Mouse (Mus musculus): Measurements from ENCODE around the gene Agbl1. TPM values are rescaled to one million over a fixed set of nuclear protein-coding genes. Genes with fewer than 3 reads are reported as not detected.

Agbl1 gene
- total and polyA plus RNA-seq, 3 experiments: not detected

DNA sequence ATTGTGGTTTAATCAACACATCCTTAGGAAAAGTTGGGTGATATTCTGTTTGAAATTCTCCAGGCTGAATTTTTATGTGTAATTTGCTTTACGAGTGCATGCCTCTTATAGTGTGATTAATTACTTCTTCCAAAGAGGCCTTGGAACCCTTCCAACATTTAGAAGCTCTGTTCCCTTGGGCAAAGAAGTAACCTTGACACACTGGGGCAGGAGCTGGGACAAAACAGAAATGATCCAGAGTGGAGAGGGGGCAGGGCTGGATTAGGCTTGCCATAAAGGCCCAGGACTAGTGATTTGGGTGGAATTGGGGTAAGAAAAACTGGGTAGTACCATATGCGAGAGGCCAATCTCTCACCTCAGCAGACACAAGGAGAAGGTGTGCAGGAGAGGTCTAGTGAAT, 316.8 kb downstream of the Agbl1 start:
- no peak for ATAC-seq (ENCODE audit: extremely low read depth, insufficient number of reproducible peaks, low FRiP score, poor library complexity, severe bottlenecking)
- TF ChIP-seq POLR2AphosphoS5 (IDR thresholded peaks at IDR 0.05; ENCODE audit: insufficient replicate concordance, low read depth, low read length) (no peak), GATA2 (IDR thresholded peaks at IDR 0.05; ENCODE audit: borderline replicate concordance, low read depth, low read length) (no peak), GATA1 (IDR thresholded peaks at IDR 0.05; ENCODE audit: borderline replicate concordance, low read length) (no peak), TAL1 (conservative IDR thresholded peaks at IDR 0.05; ENCODE audit: low read depth, low read length) (no peak), CTCF (IDR thresholded peaks at IDR 0.05; ENCODE audit: low read depth, low read length) (no peak)
- Histone ChIP-seq H3K9me3 (replicated peaks) (no peaks in the 10 kb centered on the region), H3K4me1 (ENCODE audit: insufficient read depth, low read depth, low read length) (no peaks in the 10 kb centered on the region), H3K27me3 (ENCODE audit: insufficient read depth, low read length) (no peaks in the 10 kb centered on the region), H3K36me3 (replicated peaks) (no peaks in the 10 kb centered on the region), H3K4me3 (ENCODE audit: low read depth, low read length) (no peak overlapping the region)
- DNase-seq (ENCODE audit: low spot score): no peak

DNA sequence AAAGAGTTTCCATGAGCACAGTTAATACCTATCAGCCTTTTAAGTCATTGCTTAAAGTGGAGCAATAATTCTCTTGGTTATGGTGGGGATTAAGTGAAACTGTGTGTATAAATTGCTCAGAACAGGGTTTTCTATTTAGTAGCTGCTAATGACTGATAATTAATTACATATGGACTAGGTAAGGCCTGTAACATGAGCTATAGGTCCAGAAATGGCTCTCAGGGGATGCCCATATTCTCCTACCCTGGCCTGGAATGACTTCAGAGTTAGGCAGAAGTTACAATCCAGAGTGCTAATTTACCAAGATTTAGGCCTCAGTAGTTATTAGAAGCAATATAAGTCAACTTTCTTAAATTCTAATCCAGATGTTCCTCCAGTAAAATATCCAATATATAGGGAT, 317.6 kb downstream of the Agbl1 start:
- DNase-seq (ENCODE audit: low spot score): no peak
- no peaks in the 10 kb centered on the region for H3K4me1 ChIP-seq (ENCODE audit: insufficient read depth, low read depth, low read length)
- H3K36me3 ChIP-seq (replicated peaks): no peaks in the 10 kb centered on the region
- ATAC-seq (ENCODE audit: extremely low read depth, insufficient number of reproducible peaks, low FRiP score, poor library complexity, severe bottlenecking): no peak
- H3K4me3 ChIP-seq (ENCODE audit: low read depth, low read length): no peak overlapping the region
- H3K27me3 ChIP-seq (ENCODE audit: insufficient read depth, low read length): no peaks in the 10 kb centered on the region
- no peaks in the 10 kb centered on the region; the same call in 1 of the 2 replicates for H3K9me3 ChIP-seq (replicated peaks)
- no peak for TF ChIP-seq TAL1 (conservative IDR thresholded peaks at IDR 0.05; ENCODE audit: low read depth, low read length)
- TF ChIP-seq POLR2AphosphoS5 (IDR thresholded peaks at IDR 0.05; ENCODE audit: insufficient replicate concordance, low read depth, low read length): no peak
- TF ChIP-seq GATA1 (IDR thresholded peaks at IDR 0.05; ENCODE audit: borderline replicate concordance, low read length): no peak
- TF ChIP-seq GATA2 (IDR thresholded peaks at IDR 0.05; ENCODE audit: borderline replicate concordance, low read depth, low read length): no peak
- no peak for TF ChIP-seq CTCF (IDR thresholded peaks at IDR 0.05; ENCODE audit: low read depth, low read length)

- no peak overlapping the region for H3K4me3 ChIP-seq (ENCODE audit: low read depth, low read length)
- no peak for TF ChIP-seq GATA2 (IDR thresholded peaks at IDR 0.05; ENCODE audit: borderline replicate concordance, low read depth, low read length)
- TF ChIP-seq GATA1 (IDR thresholded peaks at IDR 0.05; ENCODE audit: borderline replicate concordance, low read length): no peak
- TF ChIP-seq CTCF (IDR thresholded peaks at IDR 0.05; ENCODE audit: low read depth, low read length): no peak
- no peak for TF ChIP-seq TAL1 (conservative IDR thresholded peaks at IDR 0.05; ENCODE audit: low read depth, low read length)
- TF ChIP-seq POLR2AphosphoS5 (IDR thresholded peaks at IDR 0.05; ENCODE audit: insufficient replicate concordance, low read depth, low read length): no peak
- no peak for DNase-seq (ENCODE audit: low spot score)
- no peak for ATAC-seq (ENCODE audit: extremely low read depth, insufficient number of reproducible peaks, low FRiP score, poor library complexity, severe bottlenecking)
- H3K27me3 ChIP-seq (ENCODE audit: insufficient read depth, low read length): no peaks in the 10 kb centered on the region
- H3K4me1 ChIP-seq (ENCODE audit: insufficient read depth, low read depth, low read length): no peaks in the 10 kb centered on the region
- H3K36me3 ChIP-seq (replicated peaks): no peaks in the 10 kb centered on the region
- H3K9me3 ChIP-seq (replicated peaks): no peaks in the 10 kb centered on the region; the same call in 1 of the 2 replicates
Measured at GRCm38 (mm10) chr7:76551860-76552259, 322.2 kb downstream of the Agbl1 start.

GRCm38 (mm10) chr7:76560564-76561258, 331.0 kb downstream of the Agbl1 start:
- TF ChIP-seq TAL1 (conservative IDR thresholded peaks at IDR 0.05; ENCODE audit: low read depth, low read length) (no peak), GATA1 (IDR thresholded peaks at IDR 0.05; ENCODE audit: borderline replicate concordance, low read length) (no peak), POLR2AphosphoS5 (IDR thresholded peaks at IDR 0.05; ENCODE audit: insufficient replicate concordance, low read depth, low read length) (no peak), GATA2 (IDR thresholded peaks at IDR 0.05; ENCODE audit: borderline replicate concordance, low read depth, low read length) (no peak), CTCF (IDR thresholded peaks at IDR 0.05; ENCODE audit: low read depth, low read length) (no peak)
- H3K4me3 ChIP-seq (ENCODE audit: low read depth, low read length): no peak overlapping the region
- ATAC-seq (ENCODE audit: extremely low read depth, insufficient number of reproducible peaks, low FRiP score, poor library complexity, severe bottlenecking): no peak

GRCm38 (mm10) chr7:76562506-76562905, 332.8 kb downstream of the Agbl1 start:
- H3K27me3 ChIP-seq (ENCODE audit: insufficient read depth, low read length): no peaks in the 10 kb centered on the region
- peaks cover 10% of the 10 kb centered on the region for H3K9me3 ChIP-seq (replicated peaks)
- H3K4me1 ChIP-seq (ENCODE audit: insufficient read depth, low read depth, low read length): no peaks in the 10 kb centered on the region
- ATAC-seq (ENCODE audit: extremely low read depth, insufficient number of reproducible peaks, low FRiP score, poor library complexity, severe bottlenecking) (no peak), DNase-seq (ENCODE audit: low spot score) (no peak)
- no peak overlapping the region for H3K4me3 ChIP-seq (ENCODE audit: low read depth, low read length)
- no peak for TF ChIP-seq POLR2AphosphoS5 (IDR thresholded peaks at IDR 0.05; ENCODE audit: insufficient replicate concordance, low read depth, low read length)
- no peak for TF ChIP-seq GATA1 (IDR thresholded peaks at IDR 0.05; ENCODE audit: borderline replicate concordance, low read length)
- no peak for TF ChIP-seq GATA2 (IDR thresholded peaks at IDR 0.05; ENCODE audit: borderline replicate concordance, low read depth, low read length)
- no peak for TF ChIP-seq CTCF (IDR thresholded peaks at IDR 0.05; ENCODE audit: low read depth, low read length)
- no peak for TF ChIP-seq TAL1 (conservative IDR thresholded peaks at IDR 0.05; ENCODE audit: low read depth, low read length)
- H3K36me3 ChIP-seq (replicated peaks): no peaks in the 10 kb centered on the region

More at GRCm38 (mm10) chr7:76560564-76561258, 331.0 kb downstream of the Agbl1 start:
- Histone ChIP-seq H3K36me3 (replicated peaks) (no peaks in the 10 kb centered on the region), H3K9me3 (replicated peaks) (peaks cover 8% of the 10 kb centered on the region), H3K27me3 (ENCODE audit: insufficient read depth, low read length) (no peaks in the 10 kb centered on the region), H3K4me1 (ENCODE audit: insufficient read depth, low read depth, low read length) (no peaks in the 10 kb centered on the region)
- DNase-seq (ENCODE audit: low spot score): no peak

DNA sequence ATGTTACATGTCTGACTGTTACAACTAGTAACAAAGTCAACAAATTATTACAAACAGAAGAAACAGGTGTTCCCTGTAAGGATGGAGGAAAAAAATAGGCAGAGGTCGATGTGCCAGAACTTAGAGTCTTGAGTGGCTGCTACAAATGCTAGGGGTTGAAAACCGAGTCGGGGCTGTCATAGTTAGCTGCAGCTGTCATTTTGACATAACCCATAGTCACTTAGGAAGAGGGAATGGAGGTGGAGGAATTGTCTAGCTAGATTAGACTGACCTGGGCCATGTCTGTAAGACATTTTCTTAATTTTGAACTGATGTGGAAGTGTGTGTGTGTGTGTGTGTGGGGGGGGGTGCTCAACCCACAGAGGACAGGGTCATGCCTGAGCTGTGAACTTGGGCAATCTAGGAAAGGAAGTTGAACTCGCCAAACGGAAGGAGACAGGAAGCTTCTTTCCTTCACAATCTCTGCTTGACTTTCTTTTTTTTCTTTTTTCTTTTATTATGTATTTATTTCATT, 364.9 kb downstream of the Agbl1 start:
- ATAC-seq (ENCODE audit: extremely low read depth, insufficient number of reproducible peaks, low FRiP score, poor library complexity, severe bottlenecking) (no peak), DNase-seq (ENCODE audit: low spot score) (no peak)
- no peak overlapping the region for H3K4me3 ChIP-seq (ENCODE audit: low read depth, low read length)
- H3K4me1 ChIP-seq (ENCODE audit: insufficient read depth, low read depth, low read length): no peaks in the 10 kb centered on the region
- no peaks in the 10 kb centered on the region for H3K36me3 ChIP-seq (replicated peaks)
- H3K27me3 ChIP-seq (ENCODE audit: insufficient read depth, low read length): no peaks in the 10 kb centered on the region
- H3K9me3 ChIP-seq (replicated peaks): no peaks in the 10 kb centered on the region
- TF ChIP-seq POLR2AphosphoS5 (IDR thresholded peaks at IDR 0.05; ENCODE audit: insufficient replicate concordance, low read depth, low read length) (no peak), TAL1 (conservative IDR thresholded peaks at IDR 0.05; ENCODE audit: low read depth, low read length) (no peak), GATA2 (IDR thresholded peaks at IDR 0.05; ENCODE audit: borderline replicate concordance, low read depth, low read length) (no peak), CTCF (IDR thresholded peaks at IDR 0.05; ENCODE audit: low read depth, low read length) (no peak), GATA1 (IDR thresholded peaks at IDR 0.05; ENCODE audit: borderline replicate concordance, low read length) (no peak)

Data from G1E (cell line).